Mouse (Mus musculus) olfactory bulb, adult 2 months (tissue): ENCODE measurements around the gene Stam. TPM values are rescaled to one million over a fixed set of nuclear protein-coding genes. Genes with fewer than 3 reads are reported as not detected.

Source experiments
- H3K27ac ChIP-seq: fragments of 200-500 bp; 2 replicates; pipeline ENCODE4 v1.5.1; 2012; ENCODE audit warnings: low read depth, low read length; ENCODE audit not compliant: insufficient read depth
- H3K4me1 ChIP-seq: fragments of 200-500 bp; 2 replicates; pipeline ENCODE4 v1.6.1; 2012; ENCODE audit warnings: low read length; ENCODE audit not compliant: control insufficient read depth, insufficient read depth
- H3K4me3 ChIP-seq: fragments of 200-500 bp; 2 replicates; pipeline ENCODE4 v1.5.1; 2012; ENCODE audit warnings: mild to moderate bottlenecking, low read depth, low read length, moderate library complexity; ENCODE audit not compliant: insufficient read depth
- CTCF ChIP-seq: fragments of 200-500 bp; IDR thresholded peaks from 2 replicates; pipeline ENCODE4 v1.5.1; 2012; ENCODE audit warnings: low read depth, mild to moderate bottlenecking, low read length, moderate library complexity; ENCODE audit not compliant: insufficient read depth
- POLR2A ChIP-seq: fragments of 200-500 bp; IDR thresholded peaks from 2 replicates; pipeline ENCODE4 v1.6.1; 2012; ENCODE audit warnings: mild to moderate bottlenecking, low read depth, low read length, moderate library complexity; ENCODE audit not compliant: insufficient read depth
- WGBS: fragments of 180-500 bp; shearing (Covaris S2); methylation state at CpG from one replicate; pipeline ENCODE4 v1.1.7; 2018; 5-methylcytosine and 5-hydroxymethylcytosine counted together
- polyA plus RNA-seq: library from polyadenylated mRNA; stranded (reverse); fragments of >200 nt; gene quantifications from 2 replicates; pipeline ENCODE4 v1.2.4, GENCODE M21; 2012; ENCODE audit warnings: low replicate concordance; ENCODE audit not compliant: missing spikeins, insufficient read depth, insufficient read length

The Stam gene
- polyA plus RNA-seq, 1 experiment, result not detected

DNA sequence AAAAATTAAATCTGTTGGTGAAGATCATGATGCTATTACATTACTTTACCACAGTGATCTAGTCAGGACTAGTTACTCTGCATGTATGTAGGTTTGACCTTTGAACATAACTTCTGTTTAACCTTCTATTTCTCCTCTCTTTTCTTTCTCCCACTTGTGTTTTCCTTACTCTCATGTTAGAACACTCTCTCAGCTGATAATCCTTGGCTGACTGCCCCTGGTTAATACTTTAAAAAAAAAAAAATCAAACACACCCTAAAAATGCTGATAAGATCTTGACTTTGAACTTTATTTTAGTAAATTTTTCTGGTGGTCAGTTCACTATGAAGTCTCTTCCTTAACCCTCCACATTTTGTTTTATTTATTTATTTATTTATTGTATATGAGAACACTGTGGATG, 26.6 kb downstream of the Stam start:
- H3K4me1 ChIP-seq, result no peaks in the 10 kb centered on the region
- TF ChIP-seq CTCF, result no peak
- TF ChIP-seq POLR2A, result no peak
- no peak overlapping the region for H3K27ac ChIP-seq
- no peak overlapping the region for H3K4me3 ChIP-seq

DNA sequence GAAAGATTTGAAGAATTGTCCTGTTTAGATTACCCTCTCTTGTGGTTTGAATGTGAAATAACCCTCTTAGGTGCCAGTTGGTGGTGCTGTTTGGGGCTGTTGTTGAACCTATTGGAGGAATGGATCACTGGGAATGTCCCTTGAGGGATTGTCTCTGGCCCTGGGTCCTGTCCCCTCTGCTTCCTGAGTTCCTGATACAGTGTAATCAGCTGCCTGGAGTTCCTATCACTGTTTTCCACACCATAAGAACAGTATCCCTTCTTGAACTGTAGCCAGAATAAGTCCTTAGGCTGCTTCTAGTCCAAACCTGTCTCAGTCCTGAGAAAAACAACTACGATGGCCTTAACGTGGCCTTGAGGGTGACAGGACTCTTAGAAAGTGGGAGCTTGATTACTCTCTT, 28.7 kb downstream of the Stam start:
- no peak overlapping the region for H3K27ac ChIP-seq
- no peaks in the 10 kb centered on the region for H3K4me1 ChIP-seq
- H3K4me3 ChIP-seq, result no peak overlapping the region
- 70% methylated on average over 2 of the region's 2 CpGs for WGBS
- TF ChIP-seq POLR2A, result no peak
- no peak for TF ChIP-seq CTCF

DNA sequence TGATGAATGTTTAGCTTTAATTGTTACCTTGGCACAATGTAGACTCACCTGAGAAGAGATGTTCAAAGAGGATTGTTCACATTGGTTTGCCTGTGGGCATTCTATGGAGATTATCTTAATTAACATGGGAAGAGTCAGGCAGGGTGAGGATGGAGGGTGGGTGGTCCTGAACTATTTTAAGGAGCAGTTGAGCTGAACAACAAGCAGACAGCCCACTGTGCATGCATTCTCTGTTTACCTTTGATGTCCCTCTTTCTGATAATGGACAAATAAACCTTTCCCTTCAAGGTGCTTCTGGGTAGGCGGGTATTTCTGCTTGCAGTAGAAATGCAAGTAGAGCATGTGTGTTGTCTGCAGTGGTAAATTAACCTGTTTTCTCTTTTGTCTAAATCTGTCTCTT, 30.0 kb downstream of the Stam start:
- Histone ChIP-seq H3K27ac (no peak overlapping the region), H3K4me3 (no peak overlapping the region), H3K4me1 (no peaks in the 10 kb centered on the region)
- 97% methylated on average over 1 of the region's 1 CpGs for WGBS
- TF ChIP-seq CTCF, result no peak
- TF ChIP-seq POLR2A, result no peak

DNA sequence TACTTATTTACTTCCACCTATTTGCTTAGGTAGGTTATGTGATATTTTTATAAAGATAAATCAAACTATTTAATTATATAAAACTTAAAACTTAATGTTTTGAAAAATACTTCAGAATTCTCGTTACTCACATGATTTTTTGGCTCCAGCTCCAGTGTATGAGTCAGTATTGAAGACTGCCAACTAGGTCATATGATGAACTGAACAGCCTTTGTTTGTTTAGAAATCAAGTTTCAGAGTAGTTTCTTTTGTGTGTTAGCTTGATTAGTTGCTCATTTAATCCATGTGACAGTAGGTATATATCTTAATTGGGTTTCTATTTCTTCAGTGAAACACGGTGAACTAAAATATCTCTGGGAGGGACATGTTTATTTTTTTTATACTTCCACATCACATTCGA, 33.8 kb downstream of the Stam start:
- Histone ChIP-seq H3K4me3 (no peak overlapping the region), H3K27ac (no peak overlapping the region), H3K4me1 (no peaks in the 10 kb centered on the region)
- TF ChIP-seq POLR2A, result no peak
- no peak for TF ChIP-seq CTCF
- WGBS, result 33% methylated on average over 3 of the region's 3 CpGs

DNA sequence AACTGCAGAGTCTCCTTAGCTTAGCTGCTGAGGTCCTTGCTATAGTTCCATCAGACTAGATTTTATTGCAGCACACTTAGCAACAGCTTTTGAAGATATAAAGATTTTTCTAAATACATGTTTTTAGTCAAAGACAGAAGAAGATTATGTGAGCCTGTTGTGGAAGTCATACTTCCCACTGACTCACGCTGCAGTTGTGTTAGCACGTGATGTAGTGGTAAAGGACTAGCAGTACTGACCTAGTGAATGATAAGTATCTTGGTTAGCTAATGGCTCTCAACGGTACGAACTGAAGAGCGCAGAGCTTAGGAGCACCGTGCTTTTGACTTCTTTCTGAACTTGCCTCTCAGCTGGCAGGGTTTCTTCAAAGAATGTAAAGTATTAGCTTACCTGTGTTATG, 52.5 kb downstream of the Stam start:
- Histone ChIP-seq H3K4me3 (no peak overlapping the region), H3K4me1 (no peaks in the 10 kb centered on the region), H3K27ac (no peak overlapping the region)
- WGBS, result 94% methylated on average over 6 of the region's 6 CpGs
- no peak for TF ChIP-seq POLR2A
- TF ChIP-seq CTCF, result no peak

DNA sequence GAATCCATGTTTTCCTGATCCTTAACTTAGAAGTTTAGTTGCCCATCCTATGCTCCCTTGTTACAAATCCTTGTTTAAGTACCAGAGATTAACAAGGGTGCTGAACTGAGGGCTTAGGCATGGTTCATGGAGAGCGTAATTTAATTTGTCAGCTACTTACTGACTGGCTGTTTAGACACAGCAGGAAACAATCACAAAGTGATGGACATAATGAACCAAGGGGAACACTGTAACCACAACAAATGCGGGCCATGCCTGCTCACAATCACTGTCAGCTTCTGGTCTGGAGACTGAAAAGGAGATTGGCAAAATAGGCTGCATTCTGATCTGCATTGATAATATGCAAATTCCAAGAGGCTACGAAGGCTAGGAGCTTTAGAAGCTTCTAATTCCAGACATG, 53.7 kb downstream of the Stam start:
- H3K4me3 ChIP-seq, result no peak overlapping the region
- no peaks in the 10 kb centered on the region for H3K4me1 ChIP-seq
- H3K27ac ChIP-seq, result no peak overlapping the region
- TF ChIP-seq POLR2A, result no peak
- no peak for TF ChIP-seq CTCF
- WGBS, result 50% methylated on average over 3 of the region's 3 CpGs

DNA sequence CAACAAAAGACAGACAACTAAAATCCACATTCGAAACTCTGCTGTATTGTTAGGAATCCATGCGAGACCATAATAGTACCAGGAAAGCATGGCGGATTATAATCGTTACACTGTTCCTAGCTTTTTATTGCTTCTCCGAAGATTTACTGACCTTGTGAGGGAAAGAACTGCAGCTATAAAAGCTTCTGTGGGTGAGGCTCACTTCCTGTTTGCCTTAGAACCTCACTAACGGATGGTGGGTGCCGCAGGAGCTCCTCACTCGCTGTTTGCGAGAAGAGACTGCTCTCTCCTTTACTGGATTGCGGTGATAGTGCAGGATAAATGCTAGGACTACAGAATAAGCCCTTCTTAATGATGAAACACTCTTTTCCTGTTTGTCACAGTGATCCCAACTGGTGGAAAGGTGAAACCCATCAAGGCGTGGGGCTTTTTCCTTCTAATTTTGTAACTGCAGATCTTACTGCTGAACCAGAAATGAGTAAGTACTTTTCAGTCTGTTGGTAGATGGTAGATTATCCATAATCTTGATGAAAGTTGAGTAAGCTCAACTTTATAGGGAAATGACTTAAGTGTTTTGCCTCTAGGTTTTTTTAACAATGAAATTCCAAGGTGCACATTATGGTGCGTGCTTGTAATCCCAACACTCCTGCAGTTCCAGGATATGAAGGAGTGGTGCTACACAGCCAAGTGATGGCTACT, 56.9 kb downstream of the Stam start:
- Histone ChIP-seq H3K4me3 (no peak overlapping the region), H3K27ac (no peak overlapping the region), H3K4me1 (no peaks in the 10 kb centered on the region)
- TF ChIP-seq POLR2A (no peak), CTCF (no peak)
- 83% methylated on average over 12 of the region's 12 CpGs for WGBS

DNA sequence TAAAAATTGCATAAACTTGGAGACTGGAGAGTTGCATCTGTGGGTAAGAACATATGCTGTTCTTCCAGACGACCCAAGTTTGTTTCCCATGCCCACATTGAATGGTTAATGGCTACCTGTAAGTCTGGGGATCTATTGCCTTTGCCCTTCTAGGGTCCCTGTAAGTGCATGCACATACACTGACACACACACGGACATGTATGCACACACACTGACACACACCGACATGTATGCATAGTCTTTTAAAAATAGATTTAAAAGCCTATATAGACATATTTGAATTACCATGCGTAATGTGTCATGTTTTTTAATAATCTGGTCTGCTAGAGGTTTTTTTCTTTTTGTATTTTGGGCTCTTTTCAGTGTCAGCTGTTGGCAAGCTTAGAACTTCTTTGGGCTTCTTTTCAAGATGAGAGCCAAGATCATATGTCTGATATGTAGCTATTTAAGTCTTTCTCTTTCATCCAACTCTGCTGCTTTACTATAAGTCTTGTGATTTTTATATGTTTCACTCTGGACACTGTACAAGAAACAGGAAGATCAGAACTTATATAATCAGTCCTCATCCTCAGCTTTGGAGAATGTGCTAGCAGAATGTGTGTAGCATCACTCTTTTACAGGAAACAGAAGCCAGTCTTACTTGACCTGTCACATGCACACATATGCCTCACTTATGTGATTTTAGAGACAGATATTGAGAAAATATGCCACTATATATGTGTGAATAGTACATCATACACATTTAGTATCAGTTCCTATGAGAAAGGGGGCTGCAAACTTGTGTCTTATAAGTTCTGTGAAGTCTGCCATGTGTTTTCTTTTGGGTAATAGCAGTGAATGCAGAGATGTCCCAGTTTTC, 58.8 kb downstream of the Stam start:
- TF ChIP-seq CTCF, result no peak
- TF ChIP-seq POLR2A, result no peak
- H3K27ac ChIP-seq, result no peak overlapping the region
- H3K4me1 ChIP-seq, result no peaks in the 10 kb centered on the region
- no peak overlapping the region for H3K4me3 ChIP-seq
- WGBS, result 86% methylated on average over 4 of the region's 4 CpGs

DNA sequence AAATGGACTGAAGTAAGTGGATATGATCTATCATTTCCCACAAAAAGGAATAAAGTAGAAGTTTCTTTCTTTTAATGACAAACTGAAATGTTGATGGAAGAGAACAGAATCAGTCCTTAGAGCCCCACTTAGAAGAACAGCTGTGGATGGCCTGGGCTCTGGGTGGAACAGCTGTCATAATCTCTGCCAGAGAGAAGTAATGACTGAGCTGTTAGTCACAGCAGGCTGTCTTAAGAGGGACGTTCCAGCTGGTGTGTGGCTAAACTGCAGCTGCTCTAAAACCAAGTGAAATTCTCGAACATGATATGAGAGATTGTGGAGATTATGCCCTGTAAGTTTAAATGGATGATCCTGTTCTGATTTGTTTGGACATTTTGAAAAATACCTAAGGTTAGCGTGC, 63.0 kb downstream of the Stam start:
- no peaks in the 10 kb centered on the region for H3K4me1 ChIP-seq
- WGBS, result 55% methylated on average over 3 of the region's 3 CpGs
- H3K4me3 ChIP-seq, result no peak overlapping the region
- TF ChIP-seq CTCF (no peak), POLR2A (no peak)
- H3K27ac ChIP-seq, result no peak overlapping the region
